Comparison of ENCODE assay signal across 11 mouse cellular contexts in the genomic region with DNA sequence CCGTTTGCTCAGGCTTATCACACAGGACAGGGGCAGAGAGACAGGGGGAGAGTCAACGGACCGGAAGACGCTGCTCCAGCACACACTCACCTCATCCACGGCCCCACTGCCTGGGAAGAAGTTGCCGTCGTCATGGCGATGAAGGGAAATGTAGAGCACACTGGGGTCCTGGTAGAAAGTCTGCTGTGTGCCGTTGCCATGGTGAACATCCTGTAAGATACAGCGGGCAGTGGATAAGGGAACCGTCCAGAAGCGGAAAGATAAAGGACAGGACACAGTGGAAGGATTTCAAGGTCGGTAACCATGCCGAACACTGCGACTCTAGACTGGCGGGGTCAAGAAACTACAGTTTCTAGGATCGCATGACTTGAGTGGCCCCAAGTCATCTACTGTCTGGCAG. TPM values are rescaled to one million over a fixed set of nuclear protein-coding genes. Genes with fewer than 3 reads are reported as not detected.
DNase-seq lines count a peak whose midpoint lies in the region; ATAC-seq and TF ChIP-seq lines count a peak whose summit lies in the region.
"Had no signal": no experiment of that assay in that cellular context is flagged by ENCODE, and none has a peak within 500 bp of the region (broad histone marks: within the 10 kb centered on the region; RNA-seq: fewer than 3 reads in every experiment).

No protein-coding gene starts in this region.

- H3K27ac ChIP-seq in forebrain, postnatal 0 days (ENCODE audit: low read depth, low read length): no peak overlapping the region
- peak overlapping the region; percentile 11; the same call in 1 of the 2 replicates for H3K27ac ChIP-seq in liver, postnatal 0 days (ENCODE audit: low read depth)
- H3K27ac ChIP-seq: gastrocnemius, adult 2 months; kidney, embryonic 15.5 days; macrophage had no signal

- 26% methylated on average over 17 of the region's 17 CpGs for WGBS in forebrain, postnatal 0 days
- 71% methylated on average over 17 of the region's 17 CpGs for WGBS in liver, postnatal 0 days (ENCODE audit: insufficient replicate concordance)

- H3K9ac ChIP-seq in forebrain, postnatal 0 days: no peak overlapping the region
- no peak overlapping the region for H3K9ac ChIP-seq in liver, postnatal 0 days (replicated peaks)
- H3K9ac ChIP-seq: kidney, embryonic 15.5 days had no signal

- H3K4me1 ChIP-seq in forebrain, postnatal 0 days (ENCODE audit: insufficient read depth): peaks cover 5% of the 10 kb centered on the region; the same call in 1 of the 2 replicates
- H3K4me1 ChIP-seq in liver, postnatal 0 days (ENCODE audit: insufficient read depth): no peaks in the 10 kb centered on the region

- H3K9me3 ChIP-seq in forebrain, postnatal 0 days (ENCODE audit: low read length): no peaks in the 10 kb centered on the region
- no peaks in the 10 kb centered on the region for H3K9me3 ChIP-seq in liver, postnatal 0 days (ENCODE audit: low read length)
- H3K9me3 ChIP-seq: kidney, embryonic 15.5 days had no signal

- no peak for TF ChIP-seq CTCF in forebrain, postnatal 0 days (IDR thresholded peaks at IDR 0.05; ENCODE audit: low read depth)
- TF ChIP-seq CTCF in liver, postnatal 0 days (IDR thresholded peaks at IDR 0.05; ENCODE audit: low read depth): no peak

- peaks cover 59% of the 10 kb centered on the region for H3K36me3 ChIP-seq in forebrain, postnatal 0 days (ENCODE audit: insufficient read depth)
- H3K36me3 ChIP-seq in liver, postnatal 0 days (replicated peaks; ENCODE audit: insufficient read depth, low read length): peaks cover 16% of the 10 kb centered on the region

- H3K4me3 ChIP-seq in forebrain, postnatal 0 days (ENCODE audit: low read depth, low read length): no peak overlapping the region
- H3K4me3 ChIP-seq in liver, postnatal 0 days (ENCODE audit: low read depth, low read length): no peak overlapping the region
- H3K4me3 ChIP-seq: gastrocnemius, adult 2 months; kidney, embryonic 15.5 days had no signal

- DNase-seq in right cerebral cortex, postnatal 10 days (ENCODE audit: low spot score in 2 of 2): peak; percentile 71 to 78
- DNase-seq in right cerebral cortex, postnatal 25 days: no peak
- peak; percentile 59 for DNase-seq in forebrain, postnatal 0 days
- DNase-seq in liver, postnatal 0 days: no peak
- no peak for DNase-seq in layer of hippocampus, adult 11-12 months (ENCODE audit: low spot score)
- no peak for DNase-seq in layer of hippocampus, postnatal 36 days
- no peak for DNase-seq in thymus, postnatal 0 days (ENCODE audit: low spot score)
- DNase-seq: gastrocnemius, adult 2 months; thymus, postnatal 14 days had no signal

- TF ChIP-seq EP300 in liver, postnatal 0 days (IDR thresholded peaks at IDR 0.05; ENCODE audit: low read depth): no peak

- H3K27me3 ChIP-seq in forebrain, postnatal 0 days (ENCODE audit: insufficient read depth, low read length): no peaks in the 10 kb centered on the region
- H3K27me3 ChIP-seq in liver, postnatal 0 days (ENCODE audit: insufficient read depth, low read length): no peaks in the 10 kb centered on the region
- H3K27me3 ChIP-seq: kidney, embryonic 15.5 days had no signal

- no peak overlapping the region for H3K4me2 ChIP-seq in forebrain, postnatal 0 days (ENCODE audit: low read depth)
- no peak overlapping the region for H3K4me2 ChIP-seq in liver, postnatal 0 days (ENCODE audit: low read depth, low read length)
- H3K4me2 ChIP-seq: kidney, embryonic 15.5 days had no signal

- ATAC-seq in forebrain, postnatal 0 days: peak; percentile 84
- peak; percentile 67 for ATAC-seq in liver, postnatal 0 days

RNA-seq across cellular contexts. Expression of a gene that starts 19.8 kb away (rescaled TPM):
- 40.2 and 56.4 TPM in 2 replicates for total RNA-seq in forebrain, postnatal 0 days (2014; rRNA removed)
- 123 and 135 TPM in 2 replicates for polyA plus RNA-seq in forebrain, postnatal 0 days (2015; fragmentation: Nextera tagmentation; extraction: Ambion mirVana)
- polyA plus RNA-seq in liver, postnatal 0 days (2015; fragmentation: Nextera tagmentation; extraction: Ambion mirVana): 59.0 and 61.1 TPM in 2 replicates
- total RNA-seq in layer of hippocampus, postnatal 36 days (2021): 100 to 1,000 TPM; 133 to 137 TPM
- 44.5 and 48.3 TPM in 2 replicates for polyA plus RNA-seq in thymus, postnatal 0 days (2015; fragmentation: Nextera tagmentation; extraction: Ambion mirVana)

RNA-seq across cellular contexts. Expression of a gene that starts 30.4 kb away (rescaled TPM):
- total RNA-seq in forebrain, postnatal 0 days (2014; rRNA removed): 16.6 and 22.0 TPM in 2 replicates
- 6.5 and 8.7 TPM in 2 replicates for polyA plus RNA-seq in forebrain, postnatal 0 days (2015; fragmentation: Nextera tagmentation; extraction: Ambion mirVana)
- 1.5 and 1.9 TPM in 2 replicates for polyA plus RNA-seq in liver, postnatal 0 days (2015; fragmentation: Nextera tagmentation; extraction: Ambion mirVana)
- 10 to 100 TPM; 41.0 to 59.9 TPM for total RNA-seq in layer of hippocampus, postnatal 36 days (2021)
- 61.7 and 72.6 TPM in 2 replicates for polyA plus RNA-seq in thymus, postnatal 0 days (2015; fragmentation: Nextera tagmentation; extraction: Ambion mirVana)

RNA-seq across cellular contexts. Expression of a gene that starts 46.2 kb away (rescaled TPM):
- total RNA-seq in forebrain, postnatal 0 days (2014; rRNA removed): 20.7 and 29.4 TPM in 2 replicates
- polyA plus RNA-seq in forebrain, postnatal 0 days (2015; fragmentation: Nextera tagmentation; extraction: Ambion mirVana): 16.2 and 21.6 TPM in 2 replicates
- polyA plus RNA-seq in liver, postnatal 0 days (2015; fragmentation: Nextera tagmentation; extraction: Ambion mirVana): 5.3 TPM in 2 replicates
- total RNA-seq in layer of hippocampus, postnatal 36 days (2021): 10 to 100 TPM; 21.3 to 25.0 TPM
- 111 and 122 TPM in 2 replicates for polyA plus RNA-seq in thymus, postnatal 0 days (2015; fragmentation: Nextera tagmentation; extraction: Ambion mirVana)

Comparison
In these comparisons a context has a peak if more than half of its experiments do, and no peak if none do; other contexts are left out.
1. DNase-seq: peak in right cerebral cortex, postnatal 10 days (2 of 2) and forebrain, postnatal 0 days (single experiment); none in right cerebral cortex, postnatal 25 days (single experiment), liver, postnatal 0 days (single experiment), layer of hippocampus, adult 11-12 months (single experiment), layer of hippocampus, postnatal 36 days (0 of 2) and thymus, postnatal 0 days (single experiment).